Mouse (Mus musculus) testis, adult 2 months (tissue): ENCODE measurements at regions not wholly inside any gene's neighbourhood (a gene's known extent, or its start where the extent isn't known, plus 50 kb on each side); places are given as distances from the start of the nearest gene placed in this dataset.

Source experiments
- CTCF ChIP-seq: fragments of 200-500 bp; IDR thresholded peaks from 2 replicates; pipeline ENCODE4 v1.5.1; 2012; ENCODE audit warnings: low read depth, mild to moderate bottlenecking, inconsistent platforms, low read length, moderate library complexity; ENCODE audit not compliant: control insufficient read depth, insufficient read depth, insufficient replicate concordance
- POLR2A ChIP-seq: fragments of 200-500 bp; IDR thresholded peaks from 2 replicates; pipeline ENCODE4 v1.6.1; 2012; ENCODE audit warnings: low read depth, mild to moderate bottlenecking, inconsistent platforms, low read length, moderate library complexity; ENCODE audit not compliant: control insufficient read depth

DNA sequence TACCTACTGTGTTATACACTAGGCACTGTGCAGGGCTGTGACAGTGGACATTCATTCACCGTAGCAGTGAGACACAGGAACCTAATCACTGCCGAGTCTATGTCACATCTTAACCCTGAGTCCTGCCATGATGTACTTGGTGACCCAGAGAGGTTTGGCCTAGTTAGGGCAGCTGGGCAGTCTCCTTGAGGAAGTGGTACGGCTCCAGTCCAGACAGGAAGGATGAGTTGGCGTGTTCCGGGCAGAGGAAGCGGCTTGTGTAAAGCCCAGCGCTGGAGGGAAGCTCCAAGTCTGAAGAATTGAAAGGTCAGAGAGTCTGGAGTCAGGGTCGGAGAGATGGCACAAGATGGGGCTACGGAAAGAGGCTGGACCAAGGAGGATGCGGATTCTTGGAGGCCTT, 99.4 kb upstream of the Smim15 start:
- TF ChIP-seq POLR2A: no peak
- no peak for TF ChIP-seq CTCF
